Mouse (Mus musculus) brain, embryonic 14.5 days (tissue): ENCODE data around the gene Cyp2j13.

Source experiments
- CTCF ChIP-seq: fragments of 200-500 bp; IDR thresholded peaks from 2 replicates; pipeline ENCODE4 v1.5.1; 2012; ENCODE audit warnings: inconsistent platforms, mild to moderate bottlenecking, moderate library complexity, borderline replicate concordance; ENCODE audit not compliant: insufficient read depth, insufficient read length; ENCODE audit errors: extremely low read depth
- POLR2A ChIP-seq: fragments of 200-500 bp; IDR thresholded peaks from 2 replicates; pipeline ENCODE4 v1.6.1; 2012; ENCODE audit warnings: mild to moderate bottlenecking, inconsistent platforms, borderline replicate concordance; ENCODE audit not compliant: poor library complexity, insufficient read depth, insufficient read length, severe bottlenecking; ENCODE audit errors: extremely low read depth

DNA sequence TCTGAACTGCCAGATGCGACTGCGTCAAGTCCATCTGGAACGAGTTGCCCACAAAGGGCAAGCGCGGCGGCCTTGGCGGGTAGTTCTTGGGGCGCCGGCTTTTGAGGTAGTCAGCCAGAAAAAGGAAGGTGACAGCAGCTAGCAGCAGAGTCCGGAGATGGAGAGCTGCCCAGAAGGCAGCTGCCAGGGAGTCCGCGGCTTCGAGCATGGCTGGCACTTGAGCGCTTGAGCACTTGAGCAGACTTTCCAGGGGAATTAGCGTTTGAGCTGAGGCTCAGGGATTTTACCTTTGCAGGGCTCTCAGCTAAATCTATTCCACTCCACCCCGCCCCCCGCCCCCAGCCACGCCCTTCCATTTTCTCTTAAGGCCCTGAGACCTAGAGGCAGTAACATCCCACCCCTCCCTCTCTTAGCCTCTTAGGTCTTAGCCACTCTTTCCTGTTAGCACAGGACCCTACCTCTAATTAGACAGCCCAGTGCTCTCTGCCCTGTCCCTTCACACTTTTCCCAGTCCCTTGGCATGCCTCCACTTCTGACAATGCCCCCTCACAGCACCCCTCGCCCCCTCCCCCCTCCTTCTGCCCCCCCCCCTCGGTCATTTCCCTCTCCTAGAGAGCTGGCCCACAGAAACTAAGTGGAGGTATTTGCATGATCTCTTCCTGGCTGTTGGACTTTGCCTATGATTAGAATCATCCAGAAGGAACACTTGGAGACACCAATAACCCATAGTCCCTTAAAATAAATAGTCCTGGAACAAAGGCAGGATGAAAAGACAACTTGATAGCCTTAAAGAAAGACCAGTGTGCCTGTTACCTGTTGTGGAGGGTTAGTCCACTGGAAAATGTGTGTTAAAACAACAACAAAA is at the start of gene Cyp2j13:
- TF ChIP-seq CTCF, result no peak
- TF ChIP-seq POLR2A, result no peak
